In genomic region chr6:11796361-11796760, GRCm38 (mm10) we compare ENCODE assay signal across 19 mouse cellular contexts.
DNase-seq lines count a peak whose midpoint lies in the region; ATAC-seq and TF ChIP-seq lines count a peak whose summit lies in the region.
"Had no signal": no experiment of that assay in that cellular context is flagged by ENCODE, and none has a peak within 500 bp of the region (broad histone marks: within the 10 kb centered on the region; RNA-seq: fewer than 3 reads in every experiment).

No protein-coding gene starts in this region.

- TF ChIP-seq POLR2A in brain, embryonic 14.5 days (IDR thresholded peaks at IDR 0.05; ENCODE audit: borderline replicate concordance, extremely low read depth, insufficient read depth, insufficient read length, poor library complexity, severe bottlenecking): no peak

- no peak for TF ChIP-seq CTCF in brain, embryonic 14.5 days (IDR thresholded peaks at IDR 0.05; ENCODE audit: borderline replicate concordance, extremely low read depth, insufficient read depth, insufficient read length)

- peak; percentile 48; the same call in 1 of the 2 replicates for ATAC-seq in granulocyte monocyte progenitor cell, adult 5-6 weeks (replicated peaks; ENCODE audit: poor library complexity, severe bottlenecking)
- ATAC-seq in megakaryocyte progenitor cell, adult 5-6 weeks (replicated peaks; ENCODE audit: poor library complexity): peak; percentile 55
- ATAC-seq: activated CD4-positive, CD25-positive, alpha-beta regulatory T cell, adult 4 months; forebrain, embryonic 15.5 days; forebrain, postnatal 0 days had no signal

- peak; percentile 52 for DNase-seq in 416B (ENCODE audit: low read depth)
- DNase-seq in brain, embryonic 14.5 days (ENCODE audit: low read depth): peak; percentile 7
- no peak for DNase-seq in T-cell, adult 2 months (ENCODE audit: low spot score)
- no peak for DNase-seq in right cerebral cortex, postnatal 14 days
- no peak for DNase-seq in kidney, postnatal 25 days
- DNase-seq: adrenal gland, adult 8-10 months; adrenal gland, postnatal 14 days; adrenal gland, postnatal 36 days; cerebellum, adult 11-12 months; cerebellum, adult 2 months; cerebellum, adult 9-10 months; cerebellum, postnatal 10 days; cerebellum, postnatal 25 days; embryo, embryonic 11 days; forebrain, postnatal 0 days had no signal

Comparison
In these comparisons a context has a peak if more than half of its experiments do, and no peak if none do; other contexts are left out.
1. DNase-seq: peak in 416B (single experiment) and brain, embryonic 14.5 days (single experiment); none in T-cell, adult 2 months (single experiment), right cerebral cortex, postnatal 14 days (single experiment) and kidney, postnatal 25 days (0 of 2).